Mouse (Mus musculus): ENCODE measurements around the gene Insyn1.

Insyn1 gene

GRCm38 (mm10) chr9:58534766-58535165, 46.4 kb downstream of the Insyn1 start:
- DNase-seq (ENCODE audit: low spot score) = peak; percentile 54

- DNase-seq (ENCODE audit: low spot score) = no peak
These were observed 47.2 kb downstream of the Insyn1 start for GRCm38 (mm10) chr9:58535447-58536134.

DNA sequence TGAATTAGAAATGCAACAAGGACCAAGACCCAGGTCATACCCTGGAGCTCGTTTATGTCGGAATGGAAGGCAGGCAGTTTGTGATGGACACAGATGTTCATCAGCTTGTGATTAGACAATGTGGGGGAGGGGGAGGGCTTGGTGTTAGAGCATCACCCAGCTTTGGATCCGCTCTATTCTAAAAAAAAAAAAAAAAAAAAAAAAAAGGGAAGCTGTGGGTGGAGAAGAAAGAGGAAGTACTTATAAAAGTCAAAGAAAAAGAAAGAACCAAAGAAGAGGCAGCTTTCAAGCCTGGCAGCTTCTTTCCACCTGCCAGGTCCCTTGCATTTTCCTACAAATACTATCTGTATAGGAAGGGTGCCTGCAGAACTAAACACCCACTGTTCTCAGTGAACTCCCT, 49.4 kb downstream of the Insyn1 start:
- DNase-seq (ENCODE audit: low spot score) = no peak

DNA sequence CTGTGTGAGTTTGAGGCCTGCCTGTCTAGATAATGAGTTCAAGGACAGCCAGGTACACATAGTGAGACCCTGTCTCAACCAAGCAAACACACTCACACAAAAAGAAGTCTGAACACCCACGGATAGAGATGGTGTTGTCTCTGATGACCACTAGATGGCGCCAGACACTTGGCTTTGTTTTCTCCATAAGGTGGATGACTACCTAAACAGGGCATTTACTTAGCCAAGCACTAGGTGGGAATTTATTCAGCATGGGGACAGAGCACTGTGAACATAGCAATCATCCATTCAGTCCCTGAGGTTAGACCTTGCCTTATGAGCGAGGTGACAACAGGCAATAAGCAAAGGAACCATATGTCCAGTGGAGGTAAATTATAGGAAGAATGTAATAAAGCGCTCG, 51.5 kb downstream of the Insyn1 start:
- DNase-seq (ENCODE audit: low spot score) = peak; percentile 68

DNA sequence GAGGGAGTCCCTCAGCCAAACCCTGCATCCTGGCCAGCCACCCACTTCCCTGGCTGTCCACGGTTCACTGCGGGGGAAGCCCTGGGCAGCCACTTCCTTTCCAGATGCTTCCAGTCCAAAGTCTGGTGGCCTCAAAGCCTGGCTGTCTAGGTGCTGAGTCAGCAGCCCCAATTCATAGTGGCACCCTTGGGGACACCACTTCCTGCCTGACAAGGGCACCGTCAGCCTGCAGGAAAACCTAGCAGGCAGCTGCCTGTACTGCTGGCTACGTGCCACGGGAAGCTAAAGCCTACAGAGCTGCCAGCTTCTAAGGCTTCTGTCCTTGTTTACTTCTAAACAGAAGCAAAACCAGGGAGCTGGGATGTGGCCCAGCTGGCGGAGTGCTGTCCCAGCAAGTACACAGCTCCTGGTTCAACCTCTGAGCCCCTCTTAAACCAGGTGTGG, 53.5 kb downstream of the Insyn1 start:
- no peak for DNase-seq (ENCODE audit: low spot score)

GRCm38 (mm10) chr9:58544879-58545324, 56.5 kb downstream of the Insyn1 start:
- DNase-seq (ENCODE audit: low spot score) = no peak

DNA sequence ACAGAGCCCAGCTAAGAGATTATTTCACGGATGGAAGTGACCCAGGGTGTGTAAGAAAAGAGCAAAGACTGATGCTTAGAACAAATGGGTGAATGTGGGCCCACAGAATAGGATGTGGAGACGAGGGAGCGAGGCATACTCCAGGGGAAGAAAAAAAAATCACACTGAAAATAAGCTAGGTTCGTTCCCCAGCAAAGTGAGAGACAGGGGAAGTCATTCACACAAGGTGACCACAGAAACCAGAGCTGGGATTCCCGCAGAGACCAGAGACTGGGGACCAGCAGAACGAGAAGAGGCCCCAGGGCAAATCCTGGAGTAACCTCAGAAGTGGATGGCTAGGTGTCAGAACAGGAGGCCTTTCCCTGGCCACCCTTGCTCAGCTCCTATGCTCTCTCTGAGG, 57.0 kb downstream of the Insyn1 start:
- DNase-seq (ENCODE audit: low spot score) = no peak

- DNase-seq (ENCODE audit: low spot score) = no peak
These were observed 58.4 kb downstream of the Insyn1 start for GRCm38 (mm10) chr9:58546630-58547360.

- no peak for DNase-seq (ENCODE audit: low spot score)
These were observed 60.5 kb downstream of the Insyn1 start for GRCm38 (mm10) chr9:58548897-58549296.
